Mouse (Mus musculus): ENCODE measurements around the gene Eif4g3.

Gene Eif4g3

GRCm38 (mm10) chr4:138100456-138100855 is 107.6 kb downstream of the Eif4g3 start:
- CTCF ChIA-PET: interaction anchor here in 1 of 4 experiments (1.4 kb wide), 1 partner anchor 54 kb away, joined by 3 read pairs; no protein-coding TSS in a partner anchor
- POLR2A ChIA-PET: no interaction called here

GRCm38 (mm10) chr4:138101795-138102194 is 109.0 kb downstream of the Eif4g3 start:
- CTCF ChIA-PET: interaction anchor here in 2 of 4 experiments (0.6 to 1.4 kb wide), 4 partner anchors 13 to 223 kb away, joined by 3 to 5 read pairs (median 3); no protein-coding TSS in a partner anchor

GRCm38 (mm10) chr4:138102413-138102812 is 109.6 kb downstream of the Eif4g3 start:
- POLR2A ChIA-PET: no interaction called here
- CTCF ChIA-PET: no interaction called here

More at GRCm38 (mm10) chr4:138101795-138102194, 109.0 kb downstream of the Eif4g3 start:
- POLR2A ChIA-PET: no interaction called here

- ChIA-PET POLR2A (no interaction called here), CTCF (interaction anchor here in 2 of 4 experiments (1.1 to 1.2 kb wide), 3 partner anchors 10 to 15 kb away, joined by 3 to 4 read pairs (median 3); no protein-coding TSS in a partner anchor)
Measured at GRCm38 (mm10) chr4:138104967-138105366, 112.1 kb downstream of the Eif4g3 start.

GRCm38 (mm10) chr4:138107441-138108409 is 114.9 kb downstream of the Eif4g3 start:
- ChIA-PET CTCF (interaction anchor here (0.5 to 3.2 kb wide), 68 partner anchors 9 to 618 kb away, joined by 3 to 21 read pairs (median 4); partner anchors contain the start of gene Eif4g3 (in 2 of the 4)), POLR2A (interaction anchor here (0.7 to 1.4 kb wide), 8 partner anchors 11 to 146 kb away, joined by 3 to 4 read pairs (median 3); no protein-coding TSS in a partner anchor)

- CTCF ChIA-PET: interaction anchor here in 3 of 4 experiments (1.0 to 3.2 kb wide), 20 partner anchors 10 to 273 kb away, joined by 3 to 21 read pairs (median 4); no protein-coding TSS in a partner anchor
- POLR2A ChIA-PET: interaction anchor here in 2 of 4 experiments (1.0 to 1.1 kb wide), 2 partner anchors 11 to 51 kb away, joined by 3 read pairs; no protein-coding TSS in a partner anchor
Measured at GRCm38 (mm10) chr4:138108541-138108940, 115.7 kb downstream of the Eif4g3 start.

GRCm38 (mm10) chr4:138109332-138109731 is 116.5 kb downstream of the Eif4g3 start:
- POLR2A ChIA-PET: no interaction called here
- CTCF ChIA-PET: interaction anchor here in 3 of 4 experiments (1.5 to 3.2 kb wide), 3 partner anchors 12 to 141 kb away, joined by 3 to 21 read pairs (median 3); no protein-coding TSS in a partner anchor

- POLR2A ChIA-PET: no interaction called here
- CTCF ChIA-PET: interaction anchor here in 2 of 4 experiments (0.6 to 1.8 kb wide), 7 partner anchors 8 to 1982 kb away, joined by 3 to 10 read pairs (median 4); no protein-coding TSS in a partner anchor
Measured at GRCm38 (mm10) chr4:138111858-138112257, 119.0 kb downstream of the Eif4g3 start.

GRCm38 (mm10) chr4:138119740-138120139 is 126.9 kb downstream of the Eif4g3 start:
- POLR2A ChIA-PET: interaction anchor here (0.6 to 1.3 kb wide), 9 partner anchors 12 to 165 kb away, joined by 3 to 4 read pairs (median 3); no protein-coding TSS in a partner anchor
- CTCF ChIA-PET: interaction anchor here (0.6 to 3.6 kb wide), 49 partner anchors 9 to 737 kb away, joined by 3 to 21 read pairs (median 4); partner anchors contain the start of genes Ece1 (in 1 of the 4) and Hp1bp3 (in 1 of the 4)

- POLR2A ChIA-PET: interaction anchor here in 1 of 4 experiments (0.6 kb wide), 1 partner anchor 121 kb away, joined by 4 read pairs; no protein-coding TSS in a partner anchor
- CTCF ChIA-PET: interaction anchor here in 3 of 4 experiments (0.6 to 1.4 kb wide), 4 partner anchors 16 to 1021 kb away, joined by 3 to 5 read pairs (median 4); no protein-coding TSS in a partner anchor
Measured at GRCm38 (mm10) chr4:138124046-138124445, 131.2 kb downstream of the Eif4g3 start.

- CTCF ChIA-PET: no interaction called here
Measured at GRCm38 (mm10) chr4:138127371-138127770, 134.5 kb downstream of the Eif4g3 start.

GRCm38 (mm10) chr4:138127781-138128180 is 135.0 kb downstream of the Eif4g3 start:
- POLR2A ChIA-PET: interaction anchor here in 1 of 4 experiments (0.6 kb wide), 2 partner anchors 166 to 360 kb away, joined by 3 to 14 read pairs; no protein-coding TSS in a partner anchor
- CTCF ChIA-PET: interaction anchor here in 2 of 4 experiments (0.6 to 1.4 kb wide), 3 partner anchors 8 to 152 kb away, joined by 3 to 5 read pairs (median 4); no protein-coding TSS in a partner anchor

More at GRCm38 (mm10) chr4:138127371-138127770, 134.5 kb downstream of the Eif4g3 start:
- POLR2A ChIA-PET: no interaction called here

- CTCF ChIA-PET: interaction anchor here in 3 of 4 experiments (0.7 to 2.2 kb wide), 10 partner anchors 10 to 370 kb away, joined by 3 to 10 read pairs (median 4); no protein-coding TSS in a partner anchor
- POLR2A ChIA-PET: interaction anchor here in 2 of 4 experiments (0.6 to 0.7 kb wide), 2 partner anchors 131 to 204 kb away, joined by 3 to 6 read pairs; no protein-coding TSS in a partner anchor
Measured at GRCm38 (mm10) chr4:138130149-138130548, 137.3 kb downstream of the Eif4g3 start.

- POLR2A ChIA-PET: no interaction called here
- CTCF ChIA-PET: interaction anchor here in 1 of 4 experiments (0.5 kb wide), 1 partner anchor 1871 kb away, joined by 3 read pairs; no protein-coding TSS in a partner anchor
Measured at GRCm38 (mm10) chr4:138131226-138131625, 138.4 kb downstream of the Eif4g3 start.

- ChIA-PET CTCF (no interaction called here), POLR2A (interaction anchor here in 1 of 4 experiments (0.6 kb wide), 1 partner anchor 168 kb away, joined by 3 read pairs; no protein-coding TSS in a partner anchor)
Measured at GRCm38 (mm10) chr4:138131716-138132115, 138.9 kb downstream of the Eif4g3 start.

- CTCF ChIA-PET: interaction anchor here in 3 of 4 experiments (0.6 to 1.4 kb wide), 4 partner anchors 14 to 279 kb away, joined by 3 to 6 read pairs (median 4); no protein-coding TSS in a partner anchor
- POLR2A ChIA-PET: interaction anchor here in 2 of 4 experiments (1.0 to 1.4 kb wide), 2 partner anchors 9 to 13 kb away, joined by 3 to 4 read pairs; no protein-coding TSS in a partner anchor
Measured at GRCm38 (mm10) chr4:138133360-138133759, 140.5 kb downstream of the Eif4g3 start.

GRCm38 (mm10) chr4:138137336-138137735 is 144.5 kb downstream of the Eif4g3 start:
- ChIA-PET POLR2A (interaction anchor here in 1 of 4 experiments (0.5 kb wide), 1 partner anchor 31 kb away, joined by 3 read pairs; no protein-coding TSS in a partner anchor), CTCF (no interaction called here)

- ChIA-PET CTCF (no interaction called here), POLR2A (interaction anchor here in 1 of 4 experiments (0.5 kb wide), 1 partner anchor 31 kb away, joined by 3 read pairs; no protein-coding TSS in a partner anchor)
Measured at GRCm38 (mm10) chr4:138137804-138138203, 145.0 kb downstream of the Eif4g3 start.

Data from embryonic stem cell, embryonic (primary cell).